Mouse (Mus musculus) G1E (cell line): ENCODE measurements around the gene Kidins220. TPM values are rescaled to one million over a fixed set of nuclear protein-coding genes. Genes with fewer than 3 reads are reported as not detected.

Experiments used
- ATAC-seq: 2 replicates; pipeline ENCODE4 v1.8.0; 2016; ENCODE audit warnings: mild to moderate bottlenecking; ENCODE audit not compliant: insufficient number of reproducible peaks, poor library complexity, low FRiP score, severe bottlenecking; ENCODE audit errors: extremely low read depth
- DNase-seq: peaks from one replicate; pipeline ENCODE4 v3.0.0; 2012; ENCODE audit warnings: low spot score
- H3K27me3 ChIP-seq: 2 replicates; pipeline ENCODE4 v1.6.1; 2012; ENCODE audit warnings: mild to moderate bottlenecking, low read length, inconsistent platforms; ENCODE audit not compliant: insufficient read depth
- H3K36me3 ChIP-seq: replicated peaks from 2 replicates; pipeline ENCODE3; 2012; ENCODE audit warnings: mild to moderate bottlenecking, inconsistent platforms
- H3K4me1 ChIP-seq: 2 replicates; pipeline ENCODE4 v1.6.1; 2012; ENCODE audit warnings: low read depth, low read length, inconsistent platforms, mixed read lengths; ENCODE audit not compliant: insufficient read depth
- H3K4me3 ChIP-seq: 2 replicates; pipeline ENCODE4 v1.5.1; 2012; ENCODE audit warnings: low read depth, mild to moderate bottlenecking, inconsistent platforms, low read length, moderate library complexity, mixed read lengths
- H3K9me3 ChIP-seq: replicated peaks from 2 replicates; pipeline ENCODE4 v1.6.1; 2012; ENCODE audit warnings: inconsistent platforms
- CTCF ChIP-seq: IDR thresholded peaks from 2 replicates; pipeline ENCODE4 v1.5.1; 2012; ENCODE audit warnings: low read depth, low read length, inconsistent platforms, mixed read lengths
- GATA1 ChIP-seq: IDR thresholded peaks from 2 replicates; pipeline ENCODE4 v1.6.1; 2012; ENCODE audit warnings: borderline replicate concordance, low read length, inconsistent platforms, mixed read lengths
- GATA2 ChIP-seq: IDR thresholded peaks from 2 replicates; pipeline ENCODE4 v1.6.1; 2012; ENCODE audit warnings: low read depth, low read length, inconsistent platforms, borderline replicate concordance
- POLR2AphosphoS5 ChIP-seq: IDR thresholded peaks from 2 replicates; pipeline ENCODE4 v1.6.1; 2012; ENCODE audit warnings: low read depth, low read length, inconsistent platforms; ENCODE audit not compliant: insufficient replicate concordance
- TAL1 ChIP-seq: conservative IDR thresholded peaks from 2 replicates; pipeline ENCODE4 v1.6.1; 2012; ENCODE audit warnings: low read depth, low read length, inconsistent platforms, mixed read lengths
- polyA plus RNA-seq: library from polyadenylated mRNA; stranded (reverse); fragments of >175 nt; gene quantifications from 2 replicates; pipeline ENCODE4 v1.2.3, GENCODE M21; 2012
- total RNA-seq, 2 experiments: library from RNA; stranded (forward) in 1 of 2; stranded (reverse) in 1 of 2; fragments of 200-1000 nt in 1 of 2; fragments of >200 nt in 1 of 2; fragmentation: Nextera tagmentation in 1 of 2; gene quantifications; 2 replicates each; pipeline ENCODE4 v1.2.3; 2014 to 2017

Kidins220 gene
- total and polyA plus RNA-seq, 3 experiments: 42.4 to 88.5 (median 79.5) TPM

DNA sequence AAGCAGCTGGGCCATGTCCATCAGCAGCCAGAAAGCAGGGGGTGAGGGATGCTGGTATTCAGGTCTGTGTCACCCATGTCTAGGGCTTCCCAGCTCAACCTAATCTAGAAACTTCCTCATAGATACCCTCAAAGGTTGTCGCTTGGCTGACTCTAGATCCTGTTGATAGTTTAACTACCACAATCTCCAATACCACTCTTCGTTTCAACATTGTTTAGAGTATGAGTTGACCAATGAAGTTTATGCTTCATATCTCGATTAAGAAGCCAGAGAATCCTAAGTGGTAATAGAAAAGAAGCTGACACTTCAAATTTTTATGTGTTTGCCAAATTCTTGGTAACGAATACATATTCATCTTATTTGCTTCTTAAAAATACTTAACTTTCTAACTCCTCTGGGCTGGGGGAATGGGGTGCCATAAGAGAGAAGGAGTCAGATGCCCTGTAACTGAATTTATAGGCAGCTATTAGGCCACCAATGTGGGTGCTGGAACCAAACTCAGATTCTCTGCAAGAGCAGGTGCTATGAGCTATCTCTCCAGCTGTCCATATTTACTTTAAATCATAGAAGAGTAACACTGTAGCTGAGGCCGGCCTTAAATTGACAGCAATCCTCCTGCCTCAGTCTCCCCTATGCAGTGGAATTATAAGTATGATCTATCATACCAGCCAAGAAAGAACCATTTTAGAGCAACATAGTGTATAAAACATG, 3.1 kb upstream of the Kidins220 start:
- TF ChIP-seq POLR2AphosphoS5 (no peak), CTCF (no peak), TAL1 (no peak), GATA2 (no peak)
- Histone ChIP-seq H3K36me3 (peaks cover 4% of the 10 kb centered on the region), H3K27me3 (peaks cover 18% of the 10 kb centered on the region), H3K9me3 (no peaks in the 10 kb centered on the region), H3K4me1 (peaks cover 32% of the 10 kb centered on the region), H3K4me3 (no peak overlapping the region)
- DNase-seq (no peak), ATAC-seq (no peak)

DNA sequence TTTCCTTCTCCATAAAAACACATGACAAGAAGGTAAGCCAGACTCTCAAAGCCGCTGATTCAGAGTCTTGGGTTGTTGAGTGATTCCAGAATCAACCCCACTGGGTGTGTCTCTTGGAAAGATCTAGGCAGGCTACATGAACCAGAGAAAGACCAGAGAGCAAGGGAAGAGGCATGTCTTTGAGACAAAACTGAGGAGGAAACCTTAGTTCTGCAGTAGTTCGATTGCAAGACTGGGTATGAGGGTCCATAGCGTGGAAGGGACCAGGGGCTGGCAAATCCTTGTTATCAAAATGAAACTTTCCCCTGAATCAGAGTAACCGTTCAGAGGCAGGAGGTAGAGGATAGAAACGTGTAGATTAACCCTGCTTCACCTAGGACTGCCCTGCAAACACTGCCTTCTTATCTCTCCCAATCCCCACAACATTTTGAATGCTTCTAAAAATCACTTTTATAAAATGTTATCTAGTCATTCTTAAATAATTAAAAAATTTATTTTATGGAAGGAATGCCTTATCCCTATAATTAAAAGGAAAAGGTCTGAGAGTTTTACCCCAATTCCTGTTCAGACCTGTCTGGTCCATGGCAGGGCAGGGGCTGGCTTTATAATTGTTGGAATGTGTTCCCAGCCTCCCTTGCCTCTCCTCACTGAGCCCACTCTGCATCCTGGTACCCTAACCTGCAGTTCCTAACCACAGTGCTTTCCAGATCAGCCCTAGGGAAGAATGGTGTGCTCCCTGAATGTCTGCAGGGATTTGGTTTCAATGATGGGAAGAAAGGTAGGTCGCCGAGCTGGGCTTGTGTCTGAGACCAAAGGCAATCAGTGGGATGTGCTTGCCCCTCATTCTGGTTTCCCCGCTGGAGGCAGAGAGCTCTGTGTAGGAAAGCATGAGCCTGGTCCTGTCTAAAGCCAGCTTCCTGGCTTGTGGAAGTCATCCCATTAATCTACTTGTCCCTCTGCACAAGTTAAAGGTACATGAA, 2.1 kb upstream of the Kidins220 start:
- DNase-seq (no peak), ATAC-seq (no peak)
- Histone ChIP-seq H3K4me1 (peaks cover 39% of the 10 kb centered on the region), H3K9me3 (no peaks in the 10 kb centered on the region), H3K4me3 (no peak overlapping the region), H3K36me3 (peaks cover 14% of the 10 kb centered on the region), H3K27me3 (peaks cover 18% of the 10 kb centered on the region)
- TF ChIP-seq POLR2AphosphoS5 (no peak), GATA2 (no peak), CTCF (no peak), GATA1 (no peak), TAL1 (no peak)

DNA sequence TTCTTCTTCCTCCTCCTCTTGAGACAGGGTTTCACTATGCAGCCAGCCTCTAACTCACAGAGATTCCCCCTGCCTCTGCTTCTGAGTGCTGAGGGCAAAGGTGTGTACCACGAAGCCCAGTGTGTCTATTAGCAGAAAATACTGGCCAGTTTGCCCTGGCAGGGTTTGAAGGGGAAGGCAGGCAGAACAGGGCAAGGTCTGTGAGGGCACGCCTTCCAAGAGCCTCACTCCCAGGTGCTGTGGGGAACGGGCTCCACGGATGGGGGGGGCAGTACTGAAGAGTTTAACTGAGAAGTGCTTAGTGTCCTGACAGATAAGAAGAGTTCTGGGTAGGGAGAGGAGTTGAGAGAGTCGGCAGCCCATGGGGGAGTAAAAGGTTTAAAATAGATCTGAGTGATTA, 1.1 kb upstream of the Kidins220 start:
- H3K27me3 ChIP-seq: peaks cover 18% of the 10 kb centered on the region
- ATAC-seq (no peak), DNase-seq (no peak)
- TF ChIP-seq GATA2 (no peak), POLR2AphosphoS5 (no peak), GATA1 (no peak), TAL1 (no peak)
- H3K9me3 ChIP-seq: no peaks in the 10 kb centered on the region
- no peak overlapping the region for H3K4me3 ChIP-seq
- H3K36me3 ChIP-seq: peaks cover 16% of the 10 kb centered on the region
- peaks cover 39% of the 10 kb centered on the region for H3K4me1 ChIP-seq

DNA sequence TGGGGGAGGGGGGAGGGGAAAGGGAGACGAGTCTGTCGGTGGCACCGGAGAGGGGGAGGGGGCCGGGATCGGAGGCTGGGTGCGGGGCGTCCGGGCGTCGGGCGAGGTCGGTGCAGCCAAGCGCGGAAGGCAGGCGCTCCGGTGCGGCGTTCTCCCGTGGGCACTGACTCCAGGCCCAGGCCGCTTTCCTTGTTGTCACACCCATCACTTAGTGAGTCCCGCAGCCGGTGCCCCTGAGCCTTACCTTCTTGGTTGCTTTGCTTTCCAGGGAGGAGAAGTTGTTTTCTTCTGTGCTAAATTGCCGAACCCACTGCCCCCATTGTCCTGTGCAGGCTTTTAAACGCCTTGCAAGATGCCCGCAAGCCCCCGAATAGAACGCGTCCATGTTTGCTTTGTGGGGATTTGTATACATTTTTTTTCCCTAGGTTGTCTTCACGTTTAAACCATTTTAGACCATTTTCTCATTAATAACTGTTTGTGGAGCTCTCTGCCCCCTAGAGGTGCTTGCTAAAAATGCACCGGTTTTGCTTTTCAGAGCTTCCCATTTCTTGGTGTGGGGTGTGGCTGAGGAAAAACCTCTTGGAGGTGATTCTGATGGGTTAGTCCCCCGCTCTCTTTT, 499 bp downstream of the Kidins220 start:
- DNase-seq (peak; percentile 68), ATAC-seq (peak; percentile 50)
- no peak for TF ChIP-seq GATA2
- no peak for TF ChIP-seq POLR2AphosphoS5
- TF ChIP-seq CTCF: 0 out of 2 replicates have a peak, but pooled peaks have one; percentile 42
- no peak for TF ChIP-seq TAL1
- TF ChIP-seq GATA1: no peak
- H3K4me1 ChIP-seq: peaks cover 39% of the 10 kb centered on the region
- peak overlapping the region; percentile 85 for H3K4me3 ChIP-seq
- H3K36me3 ChIP-seq: peaks cover 23% of the 10 kb centered on the region
- H3K9me3 ChIP-seq: no peaks in the 10 kb centered on the region
- peaks cover 16% of the 10 kb centered on the region for H3K27me3 ChIP-seq

DNA sequence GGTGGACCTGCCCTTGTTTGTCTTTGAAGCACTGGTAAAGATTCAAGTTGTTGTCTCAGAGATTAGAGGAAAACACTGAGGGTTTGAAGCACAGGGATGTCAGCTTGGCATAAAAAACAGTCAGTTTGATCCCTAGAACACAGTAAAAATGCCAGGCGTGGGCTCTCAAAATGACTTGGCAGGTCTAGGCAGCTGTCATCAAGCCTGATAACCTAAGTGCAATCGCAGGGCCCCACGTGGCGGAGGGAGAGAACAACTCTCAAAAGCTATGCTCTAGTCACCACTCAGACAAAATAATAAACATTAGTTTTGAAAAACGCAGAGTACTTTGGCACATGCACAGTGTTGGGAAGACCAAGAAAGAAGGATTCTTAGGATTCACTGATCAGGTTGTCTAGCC, 10.5 kb downstream of the Kidins220 start:
- Histone ChIP-seq H3K9me3 (no peaks in the 10 kb centered on the region), H3K4me1 (peaks cover 8% of the 10 kb centered on the region), H3K36me3 (peaks cover 81% of the 10 kb centered on the region), H3K4me3 (no peak overlapping the region), H3K27me3 (no peaks in the 10 kb centered on the region)
- no peak for ATAC-seq
- TF ChIP-seq POLR2AphosphoS5: no peak
- TF ChIP-seq CTCF: no peak
- no peak for TF ChIP-seq GATA2
- no peak for TF ChIP-seq TAL1
- no peak for TF ChIP-seq GATA1
- DNase-seq: no peak

DNA sequence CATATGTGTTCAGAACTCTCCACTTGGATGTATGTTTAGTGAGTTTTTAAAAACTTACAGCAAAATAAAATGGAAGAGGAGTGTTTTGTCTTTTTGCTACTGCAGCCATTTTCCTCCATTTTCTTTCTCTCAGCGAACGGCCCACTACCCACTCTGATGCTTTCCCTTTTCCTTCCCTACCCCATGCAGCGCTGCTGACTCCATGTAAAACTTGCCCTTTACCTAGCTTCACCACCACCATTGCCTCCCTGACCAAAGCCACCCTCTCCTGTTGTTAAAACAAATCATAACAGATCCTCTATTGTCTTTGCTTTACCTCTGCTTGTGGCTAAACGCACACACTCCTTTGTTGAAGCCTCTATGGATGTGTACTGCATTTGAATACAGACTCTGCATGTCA, 20.6 kb downstream of the Kidins220 start:
- ATAC-seq (no peak), DNase-seq (no peak)
- H3K4me3 ChIP-seq: no peak overlapping the region
- TF ChIP-seq CTCF: no peak
- peaks cover 3% of the 10 kb centered on the region; the same call in 1 of the 2 replicates for H3K4me1 ChIP-seq
- H3K36me3 ChIP-seq: peaks cover 93% of the 10 kb centered on the region
- no peaks in the 10 kb centered on the region for H3K9me3 ChIP-seq
- no peaks in the 10 kb centered on the region for H3K27me3 ChIP-seq
